Mouse (Mus musculus): ENCODE measurements around the gene Ly6g5c. TPM values are rescaled to one million over a fixed set of nuclear protein-coding genes. Genes with fewer than 3 reads are reported as not detected.

Ly6g5c gene
- polyA plus RNA-seq, 1 experiment = not detected

DNA sequence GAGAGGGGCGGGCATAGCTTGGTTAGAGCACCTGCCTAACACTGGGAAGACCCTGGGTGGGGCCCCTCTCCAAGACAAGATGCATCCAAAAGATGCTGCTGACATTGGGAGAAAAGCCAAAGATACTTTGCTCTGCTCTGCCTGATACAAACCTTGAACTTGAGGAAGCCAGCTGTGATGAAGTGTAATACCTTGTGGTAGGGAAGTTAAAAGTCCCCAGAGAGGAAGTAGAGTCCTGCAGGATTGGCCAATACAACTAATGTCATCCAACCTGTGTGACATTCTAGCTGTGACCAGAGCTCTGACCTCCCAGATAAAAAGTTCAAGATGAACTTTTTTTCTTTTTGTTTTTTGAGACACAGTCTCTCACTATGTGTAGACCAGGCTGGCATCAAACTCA lies 17.0 kb downstream of the Ly6g5c start:
- Histone ChIP-seq H3K36me3 (ENCODE audit: control insufficient read depth, insufficient read depth, low read length) (no peaks in the 10 kb centered on the region; the same call in 1 of the 2 replicates), H3K4me3 (ENCODE audit: insufficient read depth, low read depth, low read length) (no peak overlapping the region), H3K4me1 (ENCODE audit: control insufficient read depth, insufficient read depth, low read length) (peaks cover 25% of the 10 kb centered on the region; the same call in 1 of the 2 replicates), H3K27ac (ENCODE audit: insufficient read depth, low read depth, low read length) (peak overlapping the region; percentile 61; the same call in 1 of the 2 replicates), H3K27me3 (replicated peaks; ENCODE audit: control insufficient read depth, insufficient read depth, low read length) (no peaks in the 10 kb centered on the region)
- DNase-seq = no peak
- no peak for TF ChIP-seq POLR2A (IDR thresholded peaks at IDR 0.05; ENCODE audit: low read depth, low read length)
- TF ChIP-seq CTCF (conservative IDR thresholded peaks at IDR 0.05; ENCODE audit: insufficient read depth, insufficient read length, low read depth, low read length) = no peak
- WGBS = 96% methylated on average over 1 of the region's 1 CpGs

DNA sequence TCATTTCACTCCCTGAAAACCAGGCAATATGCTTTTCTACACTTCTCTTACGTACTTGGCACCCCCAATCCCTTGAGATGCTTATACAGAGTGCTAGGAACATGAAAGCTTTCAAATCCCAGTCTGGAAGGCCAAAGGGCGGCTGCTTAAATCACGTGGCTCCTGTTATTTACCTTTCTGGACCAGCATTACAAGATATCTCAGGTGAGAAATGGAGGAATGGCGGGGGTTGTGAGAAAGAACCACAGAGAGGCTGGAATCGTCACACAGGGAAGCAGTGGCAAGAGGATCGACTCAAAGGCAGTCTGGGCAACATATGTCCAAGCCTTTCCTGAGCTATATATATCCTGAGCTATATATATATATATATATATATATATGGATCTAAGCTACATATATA lies 17.5 kb downstream of the Ly6g5c start:
- Histone ChIP-seq H3K27ac (ENCODE audit: insufficient read depth, low read depth, low read length) (peak overlapping the region; percentile 61; the same call in 1 of the 2 replicates), H3K36me3 (ENCODE audit: control insufficient read depth, insufficient read depth, low read length) (no peaks in the 10 kb centered on the region; the same call in 1 of the 2 replicates)
- no peak for TF ChIP-seq CTCF (conservative IDR thresholded peaks at IDR 0.05; ENCODE audit: insufficient read depth, insufficient read length, low read depth, low read length)
- TF ChIP-seq POLR2A (IDR thresholded peaks at IDR 0.05; ENCODE audit: low read depth, low read length) = no peak

DNA sequence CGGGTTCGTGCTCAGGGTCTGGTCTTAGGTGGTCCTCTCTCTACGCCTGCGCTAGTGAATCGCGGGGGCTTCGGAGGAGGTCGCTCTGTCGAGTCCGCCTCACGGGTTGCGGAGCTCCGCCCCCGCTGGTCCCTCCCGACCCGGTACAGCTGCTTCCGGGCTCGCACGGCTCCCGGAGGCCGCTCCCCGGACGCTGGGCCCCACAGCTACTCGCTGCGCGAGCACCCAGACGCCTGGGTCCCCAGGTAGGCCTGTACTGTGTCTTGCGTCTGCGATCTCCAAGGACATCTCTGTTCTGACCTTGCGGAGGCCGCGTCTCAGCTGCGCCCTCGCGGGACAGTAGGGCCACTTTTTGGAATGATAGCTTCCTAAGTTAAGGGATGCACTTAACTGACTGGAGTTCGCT lies 18.1 kb downstream of the Ly6g5c start, which contains the start of gene D17H6S53E:
Gene D17H6S53E (plus strand): TSS at position 168 of the 406 bp plus-strand sequence.
- DNase-seq = peak; percentile 82
- Histone ChIP-seq H3K27me3 (replicated peaks; ENCODE audit: control insufficient read depth, insufficient read depth, low read length) (no peaks in the 10 kb centered on the region), H3K4me3 (ENCODE audit: insufficient read depth, low read depth, low read length) (peak within 1 kb of the TSS; percentile 96), H3K27ac (ENCODE audit: insufficient read depth, low read depth, low read length) (peak within 1 kb of the TSS; percentile 87), H3K36me3 (ENCODE audit: control insufficient read depth, insufficient read depth, low read length) (no peaks in the 10 kb centered on the region; the same call in 1 of the 2 replicates), H3K4me1 (ENCODE audit: control insufficient read depth, insufficient read depth, low read length) (peaks cover 23% of the 10 kb centered on the region; the same call in 1 of the 2 replicates)
- no peak for TF ChIP-seq CTCF (conservative IDR thresholded peaks at IDR 0.05; ENCODE audit: insufficient read depth, insufficient read length, low read depth, low read length)
- peak; percentile 48 for TF ChIP-seq POLR2A (IDR thresholded peaks at IDR 0.05; ENCODE audit: low read depth, low read length)
- under 1% methylated on average over 36 of the region's 36 CpGs for WGBS

More for the DNA sequence above, 17.5 kb downstream of the Ly6g5c start:
- 23% methylated on average over 6 of the region's 6 CpGs for WGBS
- H3K27me3 ChIP-seq (replicated peaks; ENCODE audit: control insufficient read depth, insufficient read depth, low read length) = no peaks in the 10 kb centered on the region
- H3K4me3 ChIP-seq (ENCODE audit: insufficient read depth, low read depth, low read length) = peak overlapping the region; percentile 96
- peak; percentile 30 for DNase-seq
- H3K4me1 ChIP-seq (ENCODE audit: control insufficient read depth, insufficient read depth, low read length) = peaks cover 23% of the 10 kb centered on the region; the same call in 1 of the 2 replicates

DNA sequence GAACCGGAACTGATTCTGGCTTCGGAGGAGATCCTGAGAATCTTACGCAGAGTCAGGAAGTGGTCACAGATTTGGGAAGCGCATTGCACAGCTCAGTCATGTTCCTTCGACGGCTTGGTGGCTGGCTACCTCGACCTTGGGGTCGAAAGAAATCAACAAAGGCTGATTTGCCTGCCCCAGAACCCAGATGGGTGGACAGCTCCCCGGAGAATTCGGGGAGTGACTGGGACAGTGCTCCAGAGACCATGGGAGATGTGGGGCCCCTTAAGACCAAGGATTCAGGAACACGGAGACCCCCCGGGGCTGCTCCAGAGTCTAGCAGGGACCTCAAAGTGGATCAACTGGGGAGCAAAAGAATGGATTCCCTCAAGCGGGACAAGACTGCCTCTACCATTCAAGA lies 18.9 kb downstream of the Ly6g5c start:
- Histone ChIP-seq H3K27me3 (replicated peaks; ENCODE audit: control insufficient read depth, insufficient read depth, low read length) (no peaks in the 10 kb centered on the region), H3K4me3 (ENCODE audit: insufficient read depth, low read depth, low read length) (peak overlapping the region; percentile 96), H3K4me1 (ENCODE audit: control insufficient read depth, insufficient read depth, low read length) (peaks cover 23% of the 10 kb centered on the region; the same call in 1 of the 2 replicates), H3K27ac (ENCODE audit: insufficient read depth, low read depth, low read length) (peak overlapping the region; percentile 87; the same call in 1 of the 2 replicates), H3K36me3 (ENCODE audit: control insufficient read depth, insufficient read depth, low read length) (no peaks in the 10 kb centered on the region; the same call in 1 of the 2 replicates)
- no peak for DNase-seq
- WGBS = 52% methylated on average over 13 of the region's 13 CpGs
- TF ChIP-seq POLR2A (IDR thresholded peaks at IDR 0.05; ENCODE audit: low read depth, low read length) = no peak
- no peak for TF ChIP-seq CTCF (conservative IDR thresholded peaks at IDR 0.05; ENCODE audit: insufficient read depth, insufficient read length, low read depth, low read length)

DNA sequence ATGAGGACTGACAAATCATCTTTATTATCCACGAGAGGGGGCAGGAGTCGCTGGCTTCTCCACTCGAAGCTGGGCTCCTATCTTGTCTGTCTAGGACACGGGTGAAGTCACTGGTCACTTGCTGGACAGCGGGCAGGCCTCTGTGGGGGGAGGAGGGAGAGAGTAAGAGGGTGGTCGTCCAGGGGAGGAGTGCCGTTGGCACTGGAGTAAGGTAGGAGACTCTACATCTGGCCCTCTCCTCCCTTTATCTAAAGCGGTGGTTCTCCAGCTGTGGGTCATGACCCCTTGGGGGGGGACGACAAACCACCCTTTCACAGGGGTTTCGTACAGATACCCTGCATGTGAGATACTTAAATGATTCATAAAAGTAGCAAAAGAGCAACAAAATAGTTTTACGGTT lies 20.9 kb downstream of the Ly6g5c start:
- TF ChIP-seq CTCF (conservative IDR thresholded peaks at IDR 0.05; ENCODE audit: insufficient read depth, insufficient read length, low read depth, low read length) (no peak), POLR2A (IDR thresholded peaks at IDR 0.05; ENCODE audit: low read depth, low read length) (no peak)
- Histone ChIP-seq H3K36me3 (ENCODE audit: control insufficient read depth, insufficient read depth, low read length) (no peaks in the 10 kb centered on the region; the same call in 1 of the 2 replicates), H3K4me1 (ENCODE audit: control insufficient read depth, insufficient read depth, low read length) (peaks cover 23% of the 10 kb centered on the region; the same call in 1 of the 2 replicates), H3K27me3 (replicated peaks; ENCODE audit: control insufficient read depth, insufficient read depth, low read length) (no peaks in the 10 kb centered on the region), H3K4me3 (ENCODE audit: insufficient read depth, low read depth, low read length) (no peak overlapping the region), H3K27ac (ENCODE audit: insufficient read depth, low read depth, low read length) (no peak overlapping the region)
- no peak for DNase-seq
- 52% methylated on average over 11 of the region's 11 CpGs for WGBS

DNA sequence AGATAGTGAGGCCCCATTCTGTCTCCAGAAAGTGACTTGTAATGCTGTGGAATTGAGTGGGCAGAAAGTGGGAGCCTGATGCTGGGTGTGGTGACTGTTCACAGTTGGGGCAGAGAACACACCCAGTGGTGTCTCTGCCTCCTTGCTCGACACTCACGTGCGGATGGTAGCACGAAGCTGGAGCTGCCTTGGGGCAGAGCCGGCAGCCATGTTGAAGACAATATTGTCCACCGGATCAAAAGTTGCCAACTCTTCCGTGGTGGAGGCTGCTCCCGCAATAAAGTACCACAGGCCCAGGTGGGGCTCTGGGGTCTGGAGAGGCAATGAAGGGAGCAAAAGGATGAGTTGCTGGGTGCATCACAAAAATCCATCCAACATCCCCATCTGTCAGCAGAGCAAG lies 23.0 kb downstream of the Ly6g5c start:
- 90% methylated on average over 8 of the region's 8 CpGs for WGBS
- Histone ChIP-seq H3K27ac (ENCODE audit: insufficient read depth, low read depth, low read length) (no peak overlapping the region), H3K36me3 (ENCODE audit: control insufficient read depth, insufficient read depth, low read length) (no peaks in the 10 kb centered on the region), H3K4me1 (ENCODE audit: control insufficient read depth, insufficient read depth, low read length) (peaks cover 11% of the 10 kb centered on the region; the same call in 1 of the 2 replicates), H3K27me3 (replicated peaks; ENCODE audit: control insufficient read depth, insufficient read depth, low read length) (no peaks in the 10 kb centered on the region), H3K4me3 (ENCODE audit: insufficient read depth, low read depth, low read length) (peak overlapping the region; percentile 24; the same call in 1 of the 2 replicates)
- TF ChIP-seq CTCF (conservative IDR thresholded peaks at IDR 0.05; ENCODE audit: insufficient read depth, insufficient read length, low read depth, low read length) = no peak
- TF ChIP-seq POLR2A (IDR thresholded peaks at IDR 0.05; ENCODE audit: low read depth, low read length) = no peak
- no peak for DNase-seq

DNA sequence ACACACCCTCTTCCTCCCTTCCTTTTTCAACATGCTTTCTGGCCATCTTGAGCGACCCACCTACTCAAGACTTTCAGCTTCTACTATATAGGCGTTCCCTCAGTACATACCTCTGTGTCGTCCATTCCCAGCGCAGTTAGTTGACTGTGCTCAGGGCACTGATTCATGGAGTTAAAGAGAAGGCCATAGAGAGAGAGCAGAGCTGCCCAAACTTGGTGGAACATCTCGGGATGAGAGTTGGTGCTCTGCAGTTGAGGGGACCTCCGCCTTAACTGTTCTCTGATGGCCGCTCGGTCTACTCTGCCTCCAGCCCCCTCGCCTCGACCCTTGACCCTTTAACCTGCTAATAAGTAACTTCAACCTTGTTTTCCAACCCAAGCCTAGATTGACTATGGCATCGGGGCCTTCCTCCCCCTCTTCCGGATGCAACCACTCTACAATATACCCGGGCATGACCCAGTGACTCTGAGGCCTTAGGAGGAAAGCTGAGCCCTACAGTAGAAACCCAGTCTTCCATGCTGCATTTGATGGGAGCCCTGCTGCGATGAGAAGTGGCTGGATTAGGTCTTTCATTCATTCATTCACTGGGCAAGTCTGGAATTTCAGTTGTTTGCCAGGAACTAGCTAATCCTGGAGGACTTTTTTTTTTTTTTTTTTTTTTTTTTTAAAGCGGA lies 23.6 kb downstream of the Ly6g5c start, which contains the start of gene Apom:
Gene Apom (minus strand): TSS at position 551 of the 674 bp plus-strand sequence.
- DNase-seq = peak; percentile 61
- Histone ChIP-seq H3K27ac (ENCODE audit: insufficient read depth, low read depth, low read length) (no peak within 1 kb of the TSS; the same call in 1 of the 2 replicates), H3K4me1 (ENCODE audit: control insufficient read depth, insufficient read depth, low read length) (peaks cover 13% of the 10 kb centered on the region; the same call in 1 of the 2 replicates), H3K36me3 (ENCODE audit: control insufficient read depth, insufficient read depth, low read length) (no peaks in the 10 kb centered on the region), H3K27me3 (replicated peaks; ENCODE audit: control insufficient read depth, insufficient read depth, low read length) (no peaks in the 10 kb centered on the region), H3K4me3 (ENCODE audit: insufficient read depth, low read depth, low read length) (peak within 1 kb of the TSS; percentile 24)
- 48% methylated on average over 15 of the region's 15 CpGs for WGBS
- TF ChIP-seq CTCF (conservative IDR thresholded peaks at IDR 0.05; ENCODE audit: insufficient read depth, insufficient read length, low read depth, low read length) (no peak), POLR2A (IDR thresholded peaks at IDR 0.05; ENCODE audit: low read depth, low read length) (no peak)

Data from kidney, adult 2 months (tissue).